Mouse (Mus musculus): Measurements from ENCODE around the gene Hsd17b1.

The Hsd17b1 gene

GRCm38 (mm10) chr11:101078121-101078520 is at the start of gene Hsd17b1:
Hsd17b1 (plus strand) TSS chr11:101078411.
- DNase-seq (ENCODE audit: low spot score in 2 of 2): no peak

GRCm38 (mm10) chr11:101029320-101029719 is 48.9 kb upstream of the Hsd17b1 start:
- DNase-seq (ENCODE audit: low spot score in 2 of 2): no peak

- DNase-seq (ENCODE audit: low spot score in 2 of 2): no peak
Measured at GRCm38 (mm10) chr11:101030136-101030807, 47.9 kb upstream of the Hsd17b1 start.

GRCm38 (mm10) chr11:101030808-101031156 is 47.4 kb upstream of the Hsd17b1 start:
- DNase-seq (ENCODE audit: low spot score in 2 of 2): no peak

- DNase-seq (ENCODE audit: low spot score in 2 of 2): no peak
Measured at GRCm38 (mm10) chr11:101031470-101031869, 46.7 kb upstream of the Hsd17b1 start.

GRCm38 (mm10) chr11:101033856-101034500 is 44.2 kb upstream of the Hsd17b1 start:
- no peak for DNase-seq (ENCODE audit: low spot score in 2 of 2)

GRCm38 (mm10) chr11:101034614-101035327 is 43.4 kb upstream of the Hsd17b1 start:
- no peak for DNase-seq (ENCODE audit: low spot score in 2 of 2)

- no peak for DNase-seq (ENCODE audit: low spot score in 2 of 2)
Measured at GRCm38 (mm10) chr11:101035328-101035695, 42.9 kb upstream of the Hsd17b1 start.

GRCm38 (mm10) chr11:101037795-101038194 is 40.4 kb upstream of the Hsd17b1 start:
- no peak for DNase-seq (ENCODE audit: low spot score in 2 of 2)

GRCm38 (mm10) chr11:101045826-101046225 is 32.4 kb upstream of the Hsd17b1 start:
- DNase-seq (ENCODE audit: low spot score in 2 of 2): no peak

GRCm38 (mm10) chr11:101046440-101046839 is 31.8 kb upstream of the Hsd17b1 start:
- DNase-seq (ENCODE audit: low spot score in 2 of 2): no peak

- no peak for DNase-seq (ENCODE audit: low spot score in 2 of 2)
Measured at GRCm38 (mm10) chr11:101047502-101047901, 30.7 kb upstream of the Hsd17b1 start.

GRCm38 (mm10) chr11:101050359-101050758 is 27.9 kb upstream of the Hsd17b1 start:
- DNase-seq (ENCODE audit: low spot score in 2 of 2): no peak

- no peak for DNase-seq (ENCODE audit: low spot score in 2 of 2)
Measured at GRCm38 (mm10) chr11:101051051-101051493, 27.1 kb upstream of the Hsd17b1 start.

GRCm38 (mm10) chr11:101051617-101052016 is 26.6 kb upstream of the Hsd17b1 start:
- DNase-seq (ENCODE audit: low spot score in 2 of 2): no peak

- no peak for DNase-seq (ENCODE audit: low spot score in 2 of 2)
Measured at GRCm38 (mm10) chr11:101052751-101053473, 25.3 kb upstream of the Hsd17b1 start.

- DNase-seq (ENCODE audit: low spot score in 2 of 2): no peak
Measured at GRCm38 (mm10) chr11:101053974-101054373, 24.2 kb upstream of the Hsd17b1 start.

GRCm38 (mm10) chr11:101055418-101055817 is 22.8 kb upstream of the Hsd17b1 start:
- DNase-seq (ENCODE audit: low spot score in 2 of 2): no peak

- DNase-seq (ENCODE audit: low spot score in 2 of 2): no peak
Measured at GRCm38 (mm10) chr11:101056885-101057284, 21.3 kb upstream of the Hsd17b1 start.

GRCm38 (mm10) chr11:101057860-101058259 is 20.4 kb upstream of the Hsd17b1 start:
- DNase-seq (ENCODE audit: low spot score in 2 of 2): peak in 1 of 2 experiments; percentile 74

GRCm38 (mm10) chr11:101058726-101059125 is 19.5 kb upstream of the Hsd17b1 start:
- DNase-seq (ENCODE audit: low spot score in 2 of 2): no peak

- no peak for DNase-seq (ENCODE audit: low spot score in 2 of 2)
Measured at GRCm38 (mm10) chr11:101059473-101059872, 18.7 kb upstream of the Hsd17b1 start.

All from frontal cortex, postnatal 10 days (tissue).